9 mouse cellular contexts compared by ENCODE assay signal in the genomic region with DNA sequence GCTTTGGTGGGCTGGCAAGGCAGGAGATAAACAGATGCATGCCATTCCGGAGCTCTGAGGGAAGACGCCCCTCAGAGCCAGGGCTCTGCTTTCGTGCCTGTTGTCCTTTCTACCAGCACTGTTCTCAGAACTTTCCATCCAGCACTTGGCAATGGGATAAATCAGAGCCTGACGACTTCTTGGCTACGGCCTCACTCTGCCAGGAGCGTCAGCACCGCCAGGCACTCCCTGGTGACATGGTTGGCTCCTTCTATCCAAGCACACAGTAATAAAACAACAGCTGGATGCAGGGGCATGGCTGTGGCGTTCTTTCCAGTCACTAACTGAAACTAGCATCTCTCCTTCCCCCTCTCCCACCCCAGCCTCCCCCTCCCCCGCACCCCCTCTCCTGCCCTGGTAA.
DNase-seq lines count a peak whose midpoint lies in the region; ATAC-seq lines count a peak whose summit lies in the region.
"Had no signal": no experiment of that assay in that cellular context is flagged by ENCODE, and none has a peak within 500 bp of the region (broad histone marks: within the 10 kb centered on the region; RNA-seq: fewer than 3 reads in every experiment).

No protein-coding gene starts in this region.

- H3K4me1 ChIP-seq in kidney, embryonic 16.5 days (ENCODE audit: insufficient read depth, low read length) = peaks cover 32% of the 10 kb centered on the region
- H3K4me1 ChIP-seq in limb, embryonic 10.5 days = peaks cover 46% of the 10 kb centered on the region

- no peaks in the 10 kb centered on the region for H3K36me3 ChIP-seq in kidney, embryonic 16.5 days (ENCODE audit: insufficient read depth, low read length)
- H3K36me3 ChIP-seq in limb, embryonic 10.5 days = no peaks in the 10 kb centered on the region
- H3K36me3 ChIP-seq: embryonic facial prominence, embryonic 12.5 days had no signal

- H3K4me3 ChIP-seq in kidney, embryonic 16.5 days (ENCODE audit: low read length) = no peak overlapping the region
- H3K4me3 ChIP-seq in limb, embryonic 10.5 days = no peak overlapping the region
- H3K4me3 ChIP-seq: embryonic facial prominence, embryonic 12.5 days had no signal

- 22% methylated on average over 9 of the region's 9 CpGs for WGBS in kidney, embryonic 16.5 days
- WGBS in limb, embryonic 10.5 days = 24% methylated on average over 9 of the region's 9 CpGs

- no peak overlapping the region for H3K27ac ChIP-seq in kidney, embryonic 16.5 days (ENCODE audit: low read length)
- H3K27ac ChIP-seq in limb, embryonic 10.5 days = peak overlapping the region; percentile 59
- H3K27ac ChIP-seq: embryonic facial prominence, embryonic 12.5 days had no signal

- intact Hi-C loops in left cerebral cortex, postnatal 10 days (cut with DNase I) = no loop called here

- no peak for ATAC-seq in kidney, embryonic 16.5 days (ENCODE audit: low FRiP score, low TSS enrichment)

- H3K27me3 ChIP-seq in kidney, embryonic 16.5 days (ENCODE audit: insufficient read depth, low read length) = no peaks in the 10 kb centered on the region
- no peaks in the 10 kb centered on the region for H3K27me3 ChIP-seq in limb, embryonic 10.5 days (ENCODE audit: low read depth, poor library complexity, severe bottlenecking)
- H3K27me3 ChIP-seq: embryonic facial prominence, embryonic 12.5 days had no signal

- no peak overlapping the region for H3K9ac ChIP-seq in kidney, embryonic 16.5 days (replicated peaks; ENCODE audit: low read length)
- H3K9ac ChIP-seq: embryonic facial prominence, embryonic 12.5 days had no signal

- no peaks in the 10 kb centered on the region for H3K9me3 ChIP-seq in kidney, embryonic 16.5 days (ENCODE audit: low read length)
- H3K9me3 ChIP-seq in limb, embryonic 10.5 days (replicated peaks) = no peaks in the 10 kb centered on the region
- H3K9me3 ChIP-seq: embryonic facial prominence, embryonic 12.5 days had no signal

- no peak for DNase-seq in kidney, postnatal 36 days
- DNase-seq in adrenal gland, adult 2 months = peak; percentile 85
- DNase-seq in brain, adult 2 months (ENCODE audit: low read depth, low spot score) = peak; percentile 12
- no peak for DNase-seq in limb, embryonic 10.5 days (ENCODE audit: low spot score)
- DNase-seq in layer of hippocampus, adult 11-12 months (ENCODE audit: low spot score) = no peak
- no peak for DNase-seq in left cerebral cortex, postnatal 10 days (ENCODE audit: extremely low spot score in 1 of 2, low spot score in 2 of 2)
- DNase-seq: lung, adult 18-20 months had no signal

- H3K4me2 ChIP-seq in kidney, embryonic 16.5 days (replicated peaks; ENCODE audit: low read depth, low read length) = peak overlapping the region; percentile 20; the same call in 1 of the 2 replicates
- H3K4me2 ChIP-seq: embryonic facial prominence, embryonic 12.5 days had no signal

Comparison
In these comparisons a context has a peak if more than half of its experiments do, and no peak if none do; other contexts are left out.
1. DNase-seq: peak in adrenal gland, adult 2 months (single experiment) and brain, adult 2 months (single experiment); none in kidney, postnatal 36 days (0 of 2), limb, embryonic 10.5 days (single experiment), layer of hippocampus, adult 11-12 months (single experiment) and left cerebral cortex, postnatal 10 days (0 of 2).